Mouse (Mus musculus): ENCODE results near the gene Hid1.
A peak's percentile ranks its signal among the peaks of the same experiment; 100 is the strongest.

The Hid1 gene

DNA sequence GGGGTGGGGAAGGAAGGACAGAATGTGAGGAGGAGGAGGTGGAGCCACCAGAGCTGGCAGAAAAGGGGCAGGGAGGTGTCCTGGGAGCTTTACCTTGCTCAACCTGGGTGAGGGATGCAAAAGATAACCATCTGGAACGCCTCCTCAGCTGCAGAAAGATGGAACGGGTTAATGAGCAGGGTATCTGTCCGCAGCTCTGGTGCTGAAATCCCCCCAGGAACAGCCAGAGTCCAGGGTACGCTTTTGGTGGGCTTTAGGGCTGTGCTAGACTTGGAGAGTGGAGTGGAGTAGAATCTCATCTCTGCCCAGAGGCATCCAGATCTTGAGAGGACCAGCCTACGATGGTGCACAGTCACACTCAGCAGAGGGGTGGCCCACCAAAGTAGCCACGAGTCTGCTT is 31.4 kb downstream of the Hid1 start:
- no peak for DNase-seq

DNA sequence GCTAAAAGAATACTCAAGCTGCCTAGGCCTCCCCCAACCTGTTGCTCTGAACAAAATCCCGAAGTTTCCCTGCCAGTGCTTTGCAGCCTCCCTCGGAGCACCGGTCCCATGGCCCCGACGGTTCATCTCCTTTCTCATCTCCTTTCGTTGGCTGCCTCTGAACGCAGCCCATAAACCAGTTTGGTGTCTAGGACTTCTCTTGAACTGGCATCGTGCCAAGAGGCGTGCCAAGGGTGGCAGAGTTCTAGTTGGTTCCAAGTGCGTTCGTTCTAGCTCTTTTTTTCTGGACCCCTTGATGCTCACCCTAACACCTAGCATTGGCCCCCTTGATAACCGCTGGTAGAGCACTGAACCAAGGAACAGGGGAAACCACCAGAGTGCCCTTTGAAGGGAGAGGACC is 32.3 kb downstream of the Hid1 start:
- DNase-seq, result peak in 1 of 2 experiments; percentile 53

DNA sequence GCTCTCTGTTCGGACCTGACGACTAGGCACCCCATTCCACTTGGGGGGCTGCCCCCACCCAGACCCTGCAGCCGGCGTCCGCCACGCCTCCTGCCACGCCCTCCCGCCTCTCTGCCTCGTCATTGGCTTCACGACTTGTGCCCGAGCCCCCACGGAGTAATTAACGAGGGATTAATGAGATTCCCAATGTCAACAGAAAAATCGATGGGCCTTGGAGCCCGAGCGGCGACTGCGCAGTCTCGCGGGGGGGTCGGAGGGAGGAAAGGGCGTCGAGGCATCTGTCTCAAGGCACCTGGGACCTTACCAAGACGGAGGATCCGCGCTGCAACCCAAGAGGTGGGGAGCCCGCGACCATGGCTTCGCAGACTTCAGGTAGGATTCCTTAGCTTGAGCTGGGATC is 33.0 kb downstream of the Hid1 start, which contains the start of gene Otop3:
Otop3 (plus strand) TSS at position 201 of the 400 bp plus-strand sequence.
- no peak for DNase-seq

DNA sequence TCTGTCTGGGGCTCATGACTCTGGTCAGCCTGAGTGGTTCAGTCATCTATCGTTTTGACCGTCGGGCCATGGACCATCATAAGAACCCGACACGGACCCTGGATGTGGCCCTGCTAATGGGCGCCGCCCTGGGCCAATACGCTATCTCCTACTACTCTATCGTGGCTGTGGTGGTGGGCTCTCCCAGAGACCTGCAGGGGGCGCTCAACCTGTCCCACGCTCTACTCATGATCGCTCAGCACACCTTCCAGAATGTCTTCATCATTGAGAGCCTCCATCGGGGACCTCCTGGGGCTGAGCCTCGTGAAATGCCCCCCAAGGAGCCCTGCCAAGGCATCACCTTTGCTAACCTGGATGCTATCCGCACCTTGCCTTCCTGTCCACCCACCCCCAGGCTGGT is 38.2 kb downstream of the Hid1 start:
- DNase-seq, result peak in 1 of 2 experiments; percentile 10

DNA sequence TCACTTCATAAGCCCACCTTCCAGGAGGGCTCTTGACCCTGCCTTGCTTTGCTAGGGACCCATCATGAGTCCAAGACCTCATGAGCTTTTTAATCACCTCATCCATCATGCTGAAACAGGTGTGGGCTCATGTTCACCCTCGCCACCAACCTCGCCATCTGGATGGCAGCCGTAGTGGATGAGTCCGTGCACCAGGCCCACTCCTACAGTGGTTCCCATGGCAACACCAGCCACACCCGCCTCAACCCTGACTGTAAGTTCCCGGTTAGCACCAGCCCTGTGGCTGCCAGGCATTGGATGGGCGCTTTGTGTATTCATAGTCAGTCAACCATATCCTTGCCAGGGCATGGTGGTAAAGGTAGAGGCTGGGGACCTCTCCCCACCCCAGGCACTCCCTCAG is 40.8 kb downstream of the Hid1 start:
- DNase-seq, result peak in 1 of 2 experiments; percentile 31

DNA sequence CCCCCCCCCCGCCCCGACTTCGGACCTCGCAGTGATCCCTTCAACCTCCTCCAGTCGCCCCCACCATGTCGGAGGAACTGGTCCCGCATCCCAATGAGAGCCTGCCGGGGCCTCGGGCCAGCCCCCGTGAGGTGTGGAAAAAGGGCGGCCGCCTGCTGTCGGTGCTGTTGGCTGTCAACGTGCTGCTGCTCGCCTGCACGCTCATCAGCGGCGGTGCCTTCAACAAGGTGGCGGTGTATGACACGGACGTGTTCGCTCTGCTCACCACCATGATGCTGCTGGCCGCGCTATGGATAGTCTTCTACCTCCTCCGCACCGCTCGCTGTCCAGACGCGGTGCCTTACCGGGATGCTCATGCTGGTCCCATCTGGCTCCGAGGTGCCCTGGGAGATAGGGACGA is 44.2 kb downstream of the Hid1 start:
- DNase-seq, result no peak

DNA sequence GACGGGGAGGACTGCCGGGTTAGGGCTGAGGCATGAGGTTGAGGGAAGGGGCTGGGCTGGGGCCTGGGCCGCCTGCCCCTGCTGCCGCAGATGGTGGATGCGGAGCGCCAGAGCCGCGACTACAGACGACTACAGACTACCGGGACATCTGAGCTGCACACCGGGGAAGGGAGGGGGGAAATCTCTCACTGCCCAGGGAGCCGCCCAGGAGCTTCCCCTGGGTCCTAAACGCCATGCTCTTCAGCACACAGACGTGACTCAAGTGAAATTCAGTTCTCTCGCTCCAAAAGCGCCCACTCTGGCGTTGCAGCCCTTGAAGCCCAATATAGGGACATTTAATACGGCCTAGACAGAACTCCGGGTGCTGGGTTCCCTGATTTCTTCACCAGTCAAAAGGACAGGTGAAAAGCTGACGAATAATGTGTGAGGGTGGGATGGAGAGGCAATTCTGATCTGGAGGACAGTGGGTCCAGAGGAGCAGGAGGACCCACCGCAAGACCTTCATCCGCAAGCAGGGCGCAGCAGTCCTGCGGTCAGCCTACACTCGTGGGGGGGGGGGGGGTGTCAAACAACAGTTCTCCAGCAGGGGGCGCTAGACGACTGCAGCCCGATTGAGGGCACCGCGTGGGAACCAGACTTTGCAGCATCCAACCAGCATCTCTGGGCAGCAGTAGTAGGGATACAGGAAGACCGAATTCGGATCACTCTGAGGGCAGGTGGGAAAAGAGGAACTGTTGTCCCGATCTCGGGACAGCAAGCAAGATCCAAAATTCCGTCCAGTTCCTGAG is 45.5 kb downstream of the Hid1 start, which contains the start of gene Ush1g:
Ush1g (minus strand) TSS at position 136 of the 788 bp plus-strand sequence.
- peak; percentile 66 to 72 for DNase-seq

DNA sequence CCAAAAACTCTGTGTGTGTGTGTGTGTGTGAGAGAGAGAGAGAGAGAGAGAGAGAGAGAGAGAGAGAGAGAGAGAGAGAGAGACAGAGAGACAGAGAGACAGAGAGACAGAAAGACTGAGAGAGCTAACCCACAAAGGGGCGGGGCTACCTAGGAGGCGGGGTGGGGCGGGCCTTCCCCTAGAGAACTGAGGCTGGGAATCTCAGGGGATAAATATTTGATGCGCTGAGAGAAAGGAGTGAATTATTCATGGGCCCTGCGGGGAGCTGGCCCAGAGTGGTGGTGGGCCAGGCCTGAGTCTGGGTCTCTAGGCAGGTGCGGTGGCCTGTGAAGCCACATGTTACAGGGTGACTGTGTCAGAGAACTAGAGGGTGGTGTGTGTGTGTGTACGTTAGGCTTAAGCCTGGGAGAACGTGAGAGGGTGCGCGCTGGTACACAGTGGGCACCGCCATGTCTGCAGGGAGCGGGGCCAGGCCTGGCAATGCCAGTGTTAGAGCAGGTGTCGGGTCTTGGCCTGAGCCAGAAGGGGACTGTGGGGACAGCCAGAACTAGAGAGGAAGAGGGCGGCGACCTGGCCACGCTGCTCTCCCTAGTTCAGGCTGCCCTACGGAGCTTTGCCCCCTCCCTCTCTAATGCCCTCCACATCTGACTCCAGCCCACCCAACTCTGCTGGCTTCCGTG is 47.7 kb downstream of the Hid1 start:
- DNase-seq, result peak in 1 of 2 experiments; percentile 29

DNA sequence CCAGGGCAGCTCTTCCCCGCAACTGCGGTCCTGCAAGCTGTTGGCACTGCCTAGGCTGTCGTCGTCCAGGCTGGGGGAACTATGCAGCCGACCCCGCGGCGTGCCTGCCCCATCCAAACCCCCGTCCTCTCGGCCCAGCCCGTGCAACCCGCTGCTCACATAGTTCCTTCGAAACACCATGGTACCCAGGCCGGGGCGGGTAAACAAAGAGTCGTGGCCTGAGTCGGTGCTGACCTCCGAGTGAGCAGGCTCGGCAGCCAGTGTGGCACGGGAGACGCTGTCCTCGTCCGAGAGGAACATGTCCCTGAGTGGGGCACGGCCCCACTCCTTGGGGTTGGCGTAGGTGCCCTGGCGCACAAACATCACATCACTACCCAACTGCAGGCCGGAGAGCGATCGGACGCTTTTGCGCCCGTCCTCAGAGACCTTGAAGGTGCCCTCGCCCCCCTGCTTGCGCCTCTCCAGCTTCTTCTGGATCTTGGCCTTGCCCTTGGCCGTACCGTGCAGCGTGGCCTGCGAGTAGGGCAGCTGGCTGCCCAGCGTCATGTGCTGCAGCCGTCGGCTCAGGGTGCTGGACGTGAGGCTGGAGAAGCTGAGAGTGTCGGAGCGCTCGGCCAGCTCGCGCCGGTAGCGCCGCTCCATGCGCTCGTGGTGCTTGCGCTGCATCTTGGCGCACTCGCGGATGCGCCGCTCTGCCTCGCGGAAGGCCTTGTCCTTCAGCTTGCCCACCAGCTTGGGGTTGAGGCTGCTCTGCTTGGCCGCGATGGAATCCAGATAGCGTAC is 49.1 kb downstream of the Hid1 start:
- DNase-seq, result peak in 1 of 2 experiments; percentile 48

DNA sequence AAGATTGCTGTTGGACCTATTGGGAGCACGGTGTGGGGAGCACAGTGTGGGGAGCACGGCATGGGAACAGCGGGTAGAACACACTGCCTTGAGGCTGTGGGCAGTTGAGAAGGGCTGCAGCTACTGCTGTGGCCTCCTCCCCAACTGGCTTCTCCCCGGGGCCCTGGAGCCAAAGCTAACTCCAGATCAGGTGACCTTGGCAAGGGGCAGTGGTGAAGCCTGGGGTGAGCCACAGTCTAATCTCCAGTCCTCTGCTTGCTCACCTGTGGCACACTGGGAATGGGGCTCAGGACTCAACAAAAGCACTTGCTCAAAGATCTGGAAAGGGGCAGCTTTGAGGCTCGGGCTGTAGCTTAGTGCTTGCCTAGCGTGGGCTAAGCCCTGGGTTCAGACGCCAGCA is 50.4 kb downstream of the Hid1 start:
- peak in 1 of 2 experiments; percentile 37 for DNase-seq

DNA sequence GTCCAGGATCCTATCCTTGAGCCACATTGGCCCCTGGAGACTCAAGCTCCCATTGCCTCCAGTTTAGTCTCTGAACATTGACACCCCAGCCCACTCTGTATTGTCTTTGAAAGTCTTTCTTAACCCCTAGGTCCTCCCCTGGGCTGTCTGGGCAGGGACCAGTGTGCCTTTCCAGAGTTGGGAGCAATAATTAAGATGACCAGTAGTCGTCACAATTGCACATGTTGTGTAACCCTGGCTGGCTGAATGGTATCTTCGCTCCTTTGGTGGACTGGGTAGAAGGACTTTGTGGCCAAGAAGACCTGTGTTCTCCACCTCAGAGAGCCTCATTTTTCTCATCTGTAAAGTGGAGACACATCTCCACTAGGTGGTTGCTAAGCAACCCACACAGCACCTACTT is 53.3 kb downstream of the Hid1 start:
- no peak for DNase-seq

DNA sequence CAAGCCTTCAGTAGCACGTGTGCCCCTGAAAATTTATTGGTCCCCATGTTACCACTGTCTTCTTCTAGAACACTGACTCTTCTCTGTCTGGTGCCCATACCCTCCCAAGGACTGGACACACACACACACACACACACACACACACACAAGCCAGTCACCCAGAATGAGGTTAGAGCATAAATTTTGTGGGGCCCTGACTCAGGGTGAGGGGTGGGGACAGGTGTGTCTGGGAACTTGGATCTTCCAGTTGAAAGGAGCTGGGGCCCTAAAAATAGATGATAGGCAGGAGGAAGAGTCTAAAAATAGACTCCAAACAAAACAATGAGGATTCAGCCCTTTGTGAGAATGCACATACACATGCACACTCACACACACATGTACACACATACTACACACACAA is 58.8 kb downstream of the Hid1 start:
- no peak for DNase-seq

DNA sequence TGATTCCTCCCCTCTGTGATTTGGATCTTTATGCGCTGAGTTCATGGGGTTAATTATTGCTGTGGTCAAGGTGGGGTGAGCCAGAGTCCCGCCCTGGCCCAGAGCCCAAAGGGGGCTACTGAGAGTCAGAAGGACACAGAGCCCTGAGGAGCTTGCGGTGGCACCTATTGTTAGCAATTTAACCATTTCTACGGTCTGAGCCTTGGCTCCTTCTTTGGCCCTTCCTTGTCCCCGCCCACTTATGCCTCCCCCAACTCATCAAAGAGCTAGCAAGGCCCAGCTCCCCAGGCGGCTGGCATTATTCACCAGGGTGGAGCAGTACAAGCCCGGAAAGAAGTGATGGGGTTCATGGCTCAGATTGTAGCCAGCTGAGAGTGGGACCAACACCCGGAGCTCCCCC is 60.7 kb downstream of the Hid1 start, which contains the start of gene Otop2:
Otop2 (plus strand) TSS at position 301 of the 400 bp plus-strand sequence.
- peak in 1 of 2 experiments; percentile 31 for DNase-seq

DNA sequence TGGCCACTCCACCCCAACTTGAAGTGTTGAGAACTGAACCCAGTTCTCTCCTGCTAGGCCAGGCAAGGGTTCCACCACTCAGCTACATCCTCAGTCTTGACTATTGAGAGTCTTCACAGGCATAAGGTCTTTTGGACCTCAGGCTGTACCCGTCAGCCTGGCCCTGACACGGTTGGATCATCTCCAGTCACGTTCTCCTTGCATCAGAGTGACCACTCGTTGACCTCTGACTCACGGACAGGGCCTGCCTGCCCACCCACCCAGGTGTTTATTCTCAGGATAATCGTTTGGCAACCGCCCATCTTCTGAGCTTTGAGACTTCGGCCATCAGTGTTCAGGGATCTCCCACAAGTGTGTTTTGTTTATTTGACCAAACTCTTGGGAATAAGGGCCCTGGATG is 64.4 kb downstream of the Hid1 start:
- no peak for DNase-seq

DNA sequence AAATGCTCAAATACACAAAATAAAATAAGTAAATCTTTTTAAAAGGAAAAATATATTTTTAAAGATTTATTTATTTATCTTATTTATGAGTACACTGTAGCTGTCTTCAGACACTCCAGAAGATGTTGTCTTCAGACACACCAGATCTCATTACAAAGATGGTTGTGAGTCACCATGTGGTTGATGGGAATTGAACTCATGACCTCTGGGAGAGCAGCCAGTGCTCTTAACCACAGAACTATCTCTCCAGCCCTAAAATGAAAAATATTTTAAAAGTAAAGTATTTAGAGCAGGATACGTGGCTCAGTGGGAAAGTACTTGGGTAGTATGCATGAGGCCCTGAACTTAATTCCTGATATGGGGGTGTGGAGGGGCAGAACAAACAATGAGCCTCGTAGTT is 66.2 kb downstream of the Hid1 start:
- DNase-seq, result no peak

DNA sequence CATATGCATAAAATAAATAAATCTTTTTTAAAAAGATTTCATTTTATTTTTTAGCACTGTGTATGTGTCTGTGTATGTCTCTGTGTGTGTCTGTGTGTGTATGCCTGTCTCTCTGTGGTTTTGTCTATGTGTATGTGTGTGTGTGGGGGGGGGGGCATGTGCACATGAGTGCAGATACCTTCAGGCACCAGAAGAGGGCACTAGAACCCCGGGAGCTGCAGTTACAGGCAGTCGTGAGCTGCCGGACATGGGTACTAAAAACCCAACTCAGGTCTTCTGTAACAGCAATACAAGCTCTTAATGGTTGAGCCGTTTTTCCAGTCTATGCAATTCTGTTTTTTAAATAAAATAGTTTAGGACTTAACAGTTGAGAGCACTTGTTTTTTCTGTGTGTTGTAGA is 66.8 kb downstream of the Hid1 start:
- no peak for DNase-seq

DNA sequence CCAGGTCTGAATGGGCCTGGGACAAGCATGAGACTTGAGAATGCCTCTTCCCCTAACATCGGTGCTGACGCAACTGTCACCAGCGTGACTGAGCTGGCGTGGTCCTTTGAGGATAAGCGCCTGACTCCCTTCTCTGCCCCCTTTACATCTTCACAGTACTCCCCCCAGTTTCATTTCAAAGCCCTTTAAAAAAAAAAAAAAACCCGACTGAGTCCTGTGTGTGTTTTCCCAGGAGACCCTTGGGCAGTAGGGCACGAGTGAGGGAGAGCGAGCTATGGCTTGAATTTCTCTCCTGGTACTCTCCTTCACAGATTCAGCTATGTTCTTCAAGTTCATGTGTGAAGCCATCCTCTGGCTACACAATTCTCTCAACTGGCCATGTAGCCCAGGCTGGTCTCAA is 69.4 kb downstream of the Hid1 start:
- no peak for DNase-seq
